Mouse (Mus musculus): ENCODE results near the gene Krtap5-4. TPM values are rescaled to one million over a fixed set of nuclear protein-coding genes. Genes with fewer than 3 reads are reported as not detected.
"Not testable (repeated sequence)": the region's sequence is repeated elsewhere in the genome, so short reads cannot be mapped to it uniquely, and the experiment has no call there.

The Krtap5-4 gene
- polyA plus RNA-seq, 1 experiment: not detected

- not testable (repeated sequence) for DNase-seq (ENCODE audit: low spot score)
These were observed 18.4 kb downstream of the Krtap5-4 start for GRCm38 (mm10) chr7:142321637-142322306.

GRCm38 (mm10) chr7:142322641-142323040 lies 19.3 kb downstream of the Krtap5-4 start:
- no peak for DNase-seq (ENCODE audit: low spot score)

GRCm38 (mm10) chr7:142323396-142324117 lies 20.2 kb downstream of the Krtap5-4 start:
- no peak for DNase-seq (ENCODE audit: low spot score)

- no peak for DNase-seq (ENCODE audit: low spot score)
These were observed 23.5 kb downstream of the Krtap5-4 start for GRCm38 (mm10) chr7:142326714-142327445.

GRCm38 (mm10) chr7:142328507-142328906 lies 25.2 kb downstream of the Krtap5-4 start:
- DNase-seq (ENCODE audit: low spot score): no peak

- DNase-seq (ENCODE audit: low spot score): no peak
These were observed 26.9 kb downstream of the Krtap5-4 start for GRCm38 (mm10) chr7:142330271-142330724.

- DNase-seq (ENCODE audit: low spot score): no peak
These were observed 27.9 kb downstream of the Krtap5-4 start for GRCm38 (mm10) chr7:142331281-142331680.

- DNase-seq (ENCODE audit: low spot score): not testable (repeated sequence)
These were observed 29.4 kb downstream of the Krtap5-4 start for GRCm38 (mm10) chr7:142332741-142333140.

- peak; percentile 86 for DNase-seq (ENCODE audit: low spot score)
These were observed 30.9 kb downstream of the Krtap5-4 start for GRCm38 (mm10) chr7:142334246-142334645.

- no peak for DNase-seq (ENCODE audit: low spot score)
These were observed 31.8 kb downstream of the Krtap5-4 start for GRCm38 (mm10) chr7:142335151-142335550.

- no peak for DNase-seq (ENCODE audit: low spot score)
These were observed 37.1 kb downstream of the Krtap5-4 start for GRCm38 (mm10) chr7:142340269-142340970.

- no peak for DNase-seq (ENCODE audit: low spot score)
These were observed 38.4 kb downstream of the Krtap5-4 start for GRCm38 (mm10) chr7:142341564-142342246.

- no peak for DNase-seq (ENCODE audit: low spot score)
These were observed 38.9 kb downstream of the Krtap5-4 start for GRCm38 (mm10) chr7:142342247-142342640.

GRCm38 (mm10) chr7:142347542-142347941 lies 44.2 kb downstream of the Krtap5-4 start:
- DNase-seq (ENCODE audit: low spot score): no peak

GRCm38 (mm10) chr7:142349308-142349961 lies 46.1 kb downstream of the Krtap5-4 start:
- DNase-seq (ENCODE audit: low spot score): no peak

- no peak for DNase-seq (ENCODE audit: low spot score)
These were observed 48.2 kb downstream of the Krtap5-4 start for GRCm38 (mm10) chr7:142351569-142351968.

- no peak for DNase-seq (ENCODE audit: low spot score)
These were observed 50.5 kb downstream of the Krtap5-4 start for GRCm38 (mm10) chr7:142353854-142354253.

Measured in urinary bladder, adult 2 months (tissue).